Mouse (Mus musculus): Measurements from ENCODE around the gene Dkkl1.

- no peak for TF ChIP-seq POLR2A (IDR thresholded peaks at IDR 0.05; ENCODE audit: insufficient read depth, low read length)
- no peak for TF ChIP-seq CTCF (IDR thresholded peaks at IDR 0.05; ENCODE audit: low read depth, low read length)
- TF ChIP-seq EP300 (IDR thresholded peaks at IDR 0.05; ENCODE audit: insufficient read depth, low read depth, low read length), result no peak
These were observed 9.3 kb downstream of the Dkkl1 start for GRCm38 (mm10) chr7:45202654-45203053.
